Mouse (Mus musculus): ENCODE measurements at regions not wholly inside any gene's neighbourhood (a gene's known extent, or its start where the extent isn't known, plus 50 kb on each side); places are given as distances from the start of the nearest gene placed in this dataset.

DNA sequence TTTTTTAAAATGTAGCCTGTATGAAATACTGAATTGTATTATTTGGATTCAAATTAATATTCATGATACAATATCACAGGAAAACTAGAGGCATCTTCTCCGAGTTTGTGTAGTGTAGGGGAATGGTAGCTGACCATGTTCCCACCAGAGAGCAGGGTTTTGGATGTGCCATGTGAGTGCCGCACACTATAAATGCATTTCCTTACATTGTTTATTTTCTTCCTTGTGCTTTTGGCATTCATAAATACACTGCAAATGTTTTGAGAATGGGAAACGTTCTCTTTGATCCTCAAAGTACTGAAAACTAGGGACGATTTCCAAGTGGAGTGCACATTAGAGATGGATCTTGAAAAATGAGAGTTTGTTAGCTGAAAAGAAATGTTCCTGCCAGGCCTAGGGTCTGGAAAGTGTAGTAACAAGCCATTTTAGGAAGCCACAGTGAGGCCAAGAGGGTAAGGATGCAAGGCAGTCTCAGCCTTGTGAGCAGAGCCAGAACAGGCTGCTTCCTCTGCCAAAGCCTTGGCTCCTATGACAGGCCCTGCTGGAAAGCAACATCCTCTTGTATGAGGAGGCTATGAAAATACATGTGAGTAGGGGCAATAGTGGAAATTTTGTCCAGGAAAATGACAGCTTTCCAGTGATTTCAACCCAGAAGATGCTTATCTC, 331.8 kb downstream of the Inhba start:
- no peak for TF ChIP-seq CTCF (IDR thresholded peaks at IDR 0.05; ENCODE audit: borderline replicate concordance, control insufficient read depth, extremely low read depth, insufficient read depth, low read length, poor library complexity)
- TF ChIP-seq POLR2A (IDR thresholded peaks at IDR 0.05; ENCODE audit: control insufficient read depth, extremely low read depth, insufficient read depth, low read length, poor library complexity): no peak

Data from thymus, adult 2 months (tissue).